Mouse (Mus musculus): ENCODE results near the gene AC109138.7. TPM values are rescaled to one million over a fixed set of nuclear protein-coding genes. Genes with fewer than 3 reads are reported as not detected.
A peak's percentile ranks its signal among the peaks of the same experiment; 100 is the strongest.

AC109138.7 gene
- polyA plus RNA-seq, 1 experiment: 0.90 TPM

- H3K79me3 ChIP-seq (ENCODE audit: low read depth): no peaks in the 10 kb centered on the region
- H3K4me3 ChIP-seq (ENCODE audit: insufficient read depth, poor library complexity, severe bottlenecking): no peak overlapping the region
- TF ChIP-seq MAX (IDR thresholded peaks at IDR 0.05): no peak
- TF ChIP-seq CTCF (IDR thresholded peaks at IDR 0.05; ENCODE audit: control insufficient read depth, insufficient read depth, insufficient read length): no peak
- TF ChIP-seq MYOG (IDR thresholded peaks at IDR 0.05; ENCODE audit: control insufficient read depth, extremely low read depth, insufficient read length): no peak
- TF ChIP-seq FOSL1 (IDR thresholded peaks at IDR 0.05; ENCODE audit: insufficient read depth, low read length, poor library complexity, severe bottlenecking): no peak
- TF ChIP-seq MYOD1 (IDR thresholded peaks at IDR 0.05; ENCODE audit: control insufficient read depth, insufficient read length, low read depth): no peak
- H3K27me3 ChIP-seq (ENCODE audit: control insufficient read depth, insufficient read depth, insufficient read length): no peaks in the 10 kb centered on the region
- no peaks in the 10 kb centered on the region for H3K36me3 ChIP-seq (ENCODE audit: control insufficient read depth, insufficient read depth)
- no peaks in the 10 kb centered on the region for H3K79me2 ChIP-seq (ENCODE audit: control insufficient read depth, insufficient read depth)
- no peak overlapping the region for H3ac ChIP-seq (ENCODE audit: control insufficient read depth, insufficient read length, low read depth)
These were observed 43.3 kb upstream of the AC109138.7 start for GRCm38 (mm10) chr19:4170723-4171392.

GRCm38 (mm10) chr19:4171393-4172290, 42.5 kb upstream of the AC109138.7 start:
- Histone ChIP-seq H3K79me3 (ENCODE audit: low read depth) (no peaks in the 10 kb centered on the region), H3K4me3 (ENCODE audit: insufficient read depth, poor library complexity, severe bottlenecking) (no peak overlapping the region), H3K79me2 (ENCODE audit: control insufficient read depth, insufficient read depth) (no peaks in the 10 kb centered on the region), H3ac (ENCODE audit: control insufficient read depth, insufficient read length, low read depth) (no peak overlapping the region), H3K27me3 (ENCODE audit: control insufficient read depth, insufficient read depth, insufficient read length) (no peaks in the 10 kb centered on the region), H3K36me3 (ENCODE audit: control insufficient read depth, insufficient read depth) (no peaks in the 10 kb centered on the region)
- TF ChIP-seq MAX (IDR thresholded peaks at IDR 0.05) (no peak), MYOD1 (IDR thresholded peaks at IDR 0.05; ENCODE audit: control insufficient read depth, insufficient read length, low read depth) (no peak), MYOG (IDR thresholded peaks at IDR 0.05; ENCODE audit: control insufficient read depth, extremely low read depth, insufficient read length) (no peak), CEBPB (IDR thresholded peaks at IDR 0.05; ENCODE audit: low read depth) (no peak), FOSL1 (IDR thresholded peaks at IDR 0.05; ENCODE audit: insufficient read depth, low read length, poor library complexity, severe bottlenecking) (no peak), USF1 (IDR thresholded peaks at IDR 0.05; ENCODE audit: low read depth) (no peak), CTCF (IDR thresholded peaks at IDR 0.05; ENCODE audit: control insufficient read depth, insufficient read depth, insufficient read length) (no peak)

- H3K79me3 ChIP-seq (ENCODE audit: low read depth): no peaks in the 10 kb centered on the region
- H3K36me3 ChIP-seq (ENCODE audit: control insufficient read depth, insufficient read depth): no peaks in the 10 kb centered on the region
- TF ChIP-seq CEBPB (IDR thresholded peaks at IDR 0.05; ENCODE audit: low read depth) (no peak), MAX (IDR thresholded peaks at IDR 0.05) (no peak), CTCF (IDR thresholded peaks at IDR 0.05; ENCODE audit: control insufficient read depth, insufficient read depth, insufficient read length) (no peak), MYOG (IDR thresholded peaks at IDR 0.05; ENCODE audit: control insufficient read depth, extremely low read depth, insufficient read length) (no peak), FOSL1 (IDR thresholded peaks at IDR 0.05; ENCODE audit: insufficient read depth, low read length, poor library complexity, severe bottlenecking) (no peak), USF1 (IDR thresholded peaks at IDR 0.05; ENCODE audit: low read depth) (no peak)
- no peak overlapping the region for H3ac ChIP-seq (ENCODE audit: control insufficient read depth, insufficient read length, low read depth)
- no peaks in the 10 kb centered on the region for H3K27me3 ChIP-seq (ENCODE audit: control insufficient read depth, insufficient read depth, insufficient read length)
- no peak overlapping the region for H3K4me3 ChIP-seq (ENCODE audit: insufficient read depth, poor library complexity, severe bottlenecking)
- H3K79me2 ChIP-seq (ENCODE audit: control insufficient read depth, insufficient read depth): no peaks in the 10 kb centered on the region
These were observed 41.2 kb upstream of the AC109138.7 start for GRCm38 (mm10) chr19:4172925-4173324.

GRCm38 (mm10) chr19:4175368-4175947, 38.7 kb upstream of the AC109138.7 start, which contains the start of gene Carns1:
Carns1 (minus strand) TSS chr19:4175479.
- no peaks in the 10 kb centered on the region for H3K36me3 ChIP-seq (ENCODE audit: control insufficient read depth, insufficient read depth)
- no peaks in the 10 kb centered on the region for H3K79me2 ChIP-seq (ENCODE audit: control insufficient read depth, insufficient read depth)
- H3K79me3 ChIP-seq (ENCODE audit: low read depth): no peaks in the 10 kb centered on the region
- no peaks in the 10 kb centered on the region for H3K27me3 ChIP-seq (ENCODE audit: control insufficient read depth, insufficient read depth, insufficient read length)
- no peak for TF ChIP-seq CTCF (IDR thresholded peaks at IDR 0.05; ENCODE audit: control insufficient read depth, insufficient read depth, insufficient read length)
- TF ChIP-seq MYOD1 (IDR thresholded peaks at IDR 0.05; ENCODE audit: control insufficient read depth, insufficient read length, low read depth): no peak
- no peak for TF ChIP-seq MAX (IDR thresholded peaks at IDR 0.05)
- TF ChIP-seq CEBPB (IDR thresholded peaks at IDR 0.05; ENCODE audit: low read depth): no peak
- H3K4me3 ChIP-seq (ENCODE audit: insufficient read depth, poor library complexity, severe bottlenecking): no peak within 1 kb of the TSS
- H3ac ChIP-seq (ENCODE audit: control insufficient read depth, insufficient read length, low read depth): peak within 1 kb of the TSS; percentile 53

GRCm38 (mm10) chr19:4180411-4180810, 33.7 kb upstream of the AC109138.7 start:
- Histone ChIP-seq H3K27me3 (ENCODE audit: control insufficient read depth, insufficient read depth, insufficient read length) (no peaks in the 10 kb centered on the region), H3ac (ENCODE audit: control insufficient read depth, insufficient read length, low read depth) (no peak overlapping the region), H3K36me3 (ENCODE audit: control insufficient read depth, insufficient read depth) (no peaks in the 10 kb centered on the region), H3K79me2 (ENCODE audit: control insufficient read depth, insufficient read depth) (no peaks in the 10 kb centered on the region), H3K4me3 (ENCODE audit: insufficient read depth, poor library complexity, severe bottlenecking) (no peak overlapping the region), H3K79me3 (ENCODE audit: low read depth) (no peaks in the 10 kb centered on the region)
- TF ChIP-seq MAX (IDR thresholded peaks at IDR 0.05) (no peak), CEBPB (IDR thresholded peaks at IDR 0.05; ENCODE audit: low read depth) (no peak), MYOD1 (IDR thresholded peaks at IDR 0.05; ENCODE audit: control insufficient read depth, insufficient read length, low read depth) (no peak), USF1 (IDR thresholded peaks at IDR 0.05; ENCODE audit: low read depth) (no peak), MYOG (IDR thresholded peaks at IDR 0.05; ENCODE audit: control insufficient read depth, extremely low read depth, insufficient read length) (no peak), FOSL1 (IDR thresholded peaks at IDR 0.05; ENCODE audit: insufficient read depth, low read length, poor library complexity, severe bottlenecking) (no peak), CTCF (IDR thresholded peaks at IDR 0.05; ENCODE audit: control insufficient read depth, insufficient read depth, insufficient read length) (no peak)
